Mouse (Mus musculus) embryo, embryonic 10 days (tissue): Measurements from ENCODE around the gene Smurf2.

Experiments used
- DNase-seq: peaks from one replicate; pipeline ENCODE4 v3.0.0-alpha.2; 2015; ENCODE audit warnings: low spot score

Smurf2 gene

GRCm38 (mm10) chr11:106907253-106907652 lies 13.3 kb downstream of the Smurf2 start:
- no peak for DNase-seq

- DNase-seq: no peak
Measured at GRCm38 (mm10) chr11:106905707-106906106, 14.8 kb downstream of the Smurf2 start.

GRCm38 (mm10) chr11:106899804-106900203 lies 20.7 kb downstream of the Smurf2 start:
- no peak for DNase-seq

GRCm38 (mm10) chr11:106896561-106897168 lies 23.9 kb downstream of the Smurf2 start:
- DNase-seq: no peak

GRCm38 (mm10) chr11:106883656-106884055 lies 36.9 kb downstream of the Smurf2 start:
- no peak for DNase-seq

GRCm38 (mm10) chr11:106872650-106873049 lies 47.9 kb downstream of the Smurf2 start:
- no peak for DNase-seq

GRCm38 (mm10) chr11:106851438-106851837 lies 69.1 kb downstream of the Smurf2 start:
- DNase-seq: peak; percentile 24

- DNase-seq: no peak
Measured at GRCm38 (mm10) chr11:106842002-106842401, 78.5 kb downstream of the Smurf2 start.

GRCm38 (mm10) chr11:106828079-106828478 lies 92.4 kb downstream of the Smurf2 start:
- DNase-seq: no peak

- DNase-seq: no peak
Measured at GRCm38 (mm10) chr11:106824403-106824802, 96.1 kb downstream of the Smurf2 start.

- no peak for DNase-seq
Measured at GRCm38 (mm10) chr11:106823741-106824140, 96.8 kb downstream of the Smurf2 start.

GRCm38 (mm10) chr11:106822911-106823310 lies 97.6 kb downstream of the Smurf2 start:
- no peak for DNase-seq

- no peak for DNase-seq
Measured at GRCm38 (mm10) chr11:106822491-106822890, 98.0 kb downstream of the Smurf2 start.

- no peak for DNase-seq
Measured at GRCm38 (mm10) chr11:106821397-106821796, 99.1 kb downstream of the Smurf2 start.

GRCm38 (mm10) chr11:106820972-106821371 lies 99.5 kb downstream of the Smurf2 start:
- DNase-seq: no peak

- no peak for DNase-seq
Measured at GRCm38 (mm10) chr11:106820252-106820651, 100.3 kb downstream of the Smurf2 start.

- DNase-seq: no peak
Measured at GRCm38 (mm10) chr11:106819595-106819994, 100.9 kb downstream of the Smurf2 start.

GRCm38 (mm10) chr11:106818341-106818740 lies 102.2 kb downstream of the Smurf2 start:
- DNase-seq: no peak

GRCm38 (mm10) chr11:106817808-106818207 lies 102.7 kb downstream of the Smurf2 start:
- DNase-seq: no peak

- no peak for DNase-seq
Measured at GRCm38 (mm10) chr11:106817156-106817555, 103.4 kb downstream of the Smurf2 start.

GRCm38 (mm10) chr11:106816316-106816715 lies 104.2 kb downstream of the Smurf2 start:
- DNase-seq: no peak

- no peak for DNase-seq
Measured at GRCm38 (mm10) chr11:106815761-106816160, 104.8 kb downstream of the Smurf2 start.

- DNase-seq: no peak
Measured at GRCm38 (mm10) chr11:106815331-106815730, 105.2 kb downstream of the Smurf2 start.

GRCm38 (mm10) chr11:106814601-106815320 lies 105.8 kb downstream of the Smurf2 start:
- peak; percentile 17 for DNase-seq
